Comparison of ENCODE assay signal across 21 mouse cellular contexts in the genomic region with DNA sequence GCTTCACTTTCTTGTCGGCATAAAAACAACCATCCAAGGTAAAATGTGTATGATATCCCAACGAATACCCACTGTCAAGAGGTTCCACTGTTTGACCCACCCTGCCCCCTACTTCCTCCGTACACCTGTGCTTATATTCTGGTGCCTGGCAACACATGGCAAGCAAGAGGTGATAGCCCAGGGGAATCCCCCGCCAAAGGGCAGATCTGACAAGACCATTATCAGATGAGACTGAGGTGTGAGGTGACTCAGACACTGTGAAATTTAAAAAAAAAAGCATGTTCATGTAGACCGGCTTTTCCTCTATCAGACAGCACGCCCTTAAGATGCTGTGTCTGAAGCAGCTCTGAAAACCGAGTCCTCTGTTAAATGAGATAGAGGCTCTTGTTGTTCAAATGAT.
A peak's percentile ranks its signal among the peaks of the same experiment; 100 is the strongest.
DNase-seq lines count a peak whose midpoint lies in the region; ATAC-seq and TF ChIP-seq lines count a peak whose summit lies in the region.
"Had no signal": no experiment of that assay in that cellular context is flagged by ENCODE, and none has a peak within 500 bp of the region (broad histone marks: within the 10 kb centered on the region; RNA-seq: fewer than 3 reads in every experiment).

No protein-coding gene starts in this region.

- H3K27ac ChIP-seq in liver, adult 2 months (replicated peaks; ENCODE audit: insufficient read depth, low read depth, low read length) = no peak overlapping the region
- no peak overlapping the region for H3K27ac ChIP-seq in liver, embryonic 11.5 days (ENCODE audit: low read depth, low read length)
- no peak overlapping the region for H3K27ac ChIP-seq in CH12.LX (ENCODE audit: insufficient read depth, low read depth)
- H3K27ac ChIP-seq in hindbrain, embryonic 16.5 days (ENCODE audit: low read depth, low read length) = no peak overlapping the region
- H3K27ac ChIP-seq: forebrain, embryonic 15.5 days; hindbrain, embryonic 12.5 days had no signal

- peak; percentile 2 for DNase-seq in liver, adult 2 months (ENCODE audit: extremely low read depth, low read depth, low spot score)
- no peak for DNase-seq in liver, embryonic 11.5 days (ENCODE audit: low spot score)
- peak; percentile 52 for DNase-seq in A20 (ENCODE audit: low read depth, low spot score)
- peak; percentile 78 for DNase-seq in CH12.LX (ENCODE audit: extremely low read depth)
- peak; percentile 90 for DNase-seq in naive thymus-derived CD4-positive, alpha-beta T cell, adult 2 months (ENCODE audit: low read depth)
- DNase-seq in right cerebral cortex, postnatal 10 days (ENCODE audit: low spot score in 2 of 2) = no peak
- DNase-seq: adrenal gland, postnatal 36 days; cerebellum, adult 11-12 months; cerebellum, postnatal 25 days; embryo, embryonic 11 days; gastrocnemius, postnatal 36 days; kidney, postnatal 14 days; lung, postnatal 10 days; midbrain, embryonic 14.5 days had no signal

- H3K4me3 ChIP-seq in liver, adult 2 months (ENCODE audit: insufficient read depth, low read depth, low read length) = no peak overlapping the region
- H3K4me3 ChIP-seq in liver, embryonic 11.5 days (ENCODE audit: low read depth, low read length) = no peak overlapping the region
- H3K4me3 ChIP-seq in CH12.LX (replicated peaks in 1 of 3; ENCODE audit: low read depth in 2 of 3, low read length in 2 of 3, poor library complexity in 1 of 3) = no peak overlapping the region
- no peak overlapping the region for H3K4me3 ChIP-seq in hindbrain, embryonic 16.5 days (ENCODE audit: low read length)
- H3K4me3 ChIP-seq: forebrain, embryonic 15.5 days; hindbrain, embryonic 12.5 days; megakaryocyte, embryonic 14.5 days; myocyte had no signal

- TF ChIP-seq RAD21 in CH12.LX (IDR thresholded peaks at IDR 0.05; ENCODE audit: low read depth, low read length) = no peak

- no peak overlapping the region for H3K9ac ChIP-seq in liver, adult 2 months (ENCODE audit: low read depth, low read length)
- no peak overlapping the region for H3K9ac ChIP-seq in liver, embryonic 11.5 days (ENCODE audit: low read depth, low read length)
- H3K9ac ChIP-seq in CH12.LX (ENCODE audit: insufficient read depth, low read depth) = no peak overlapping the region
- no peak overlapping the region for H3K9ac ChIP-seq in hindbrain, embryonic 16.5 days (ENCODE audit: low read depth, low read length)
- H3K9ac ChIP-seq: forebrain, embryonic 15.5 days; hindbrain, embryonic 12.5 days had no signal

- H3K9me3 ChIP-seq in liver, embryonic 11.5 days (ENCODE audit: control insufficient read depth, low read length) = no peaks in the 10 kb centered on the region
- no peaks in the 10 kb centered on the region for H3K9me3 ChIP-seq in CH12.LX (replicated peaks; ENCODE audit: low read length)
- no peaks in the 10 kb centered on the region for H3K9me3 ChIP-seq in hindbrain, embryonic 16.5 days (ENCODE audit: control insufficient read depth, low read length)
- H3K9me3 ChIP-seq: forebrain, embryonic 15.5 days; hindbrain, embryonic 12.5 days had no signal

- in situ Hi-C loops in CH12.LX (cut with MboI; ENCODE audit: low pct_ligation_motif_present, low pct_unique_long_range_greater_than_20kb, low sequenced_read_pairs) = no loop called here

- no peak for TF ChIP-seq POLR2A in liver, adult 2 months (IDR thresholded peaks at IDR 0.05; ENCODE audit: extremely low read depth, insufficient read depth, low read length)
- no peak for TF ChIP-seq POLR2A in CH12.LX (IDR thresholded peaks at IDR 0.05; ENCODE audit: low read depth, low read length)

- H3K27me3 ChIP-seq in liver, adult 2 months (ENCODE audit: control insufficient read depth, insufficient read depth, low read length) = no peaks in the 10 kb centered on the region
- no peaks in the 10 kb centered on the region for H3K27me3 ChIP-seq in liver, embryonic 11.5 days (replicated peaks; ENCODE audit: control insufficient read depth, insufficient read depth, low read length)
- no peaks in the 10 kb centered on the region for H3K27me3 ChIP-seq in CH12.LX (replicated peaks)
- no peaks in the 10 kb centered on the region for H3K27me3 ChIP-seq in hindbrain, embryonic 16.5 days (replicated peaks; ENCODE audit: control insufficient read depth, insufficient read depth, low read length)
- H3K27me3 ChIP-seq: forebrain, embryonic 15.5 days; hindbrain, embryonic 12.5 days; Patski had no signal

- TF ChIP-seq CTCF in liver, adult 2 months (IDR thresholded peaks at IDR 0.05; ENCODE audit: low read depth, low read length) = no peak
- no peak for TF ChIP-seq CTCF in CH12.LX (conservative IDR thresholded peaks at IDR 0.05 in 1 of 2, IDR thresholded peaks at IDR 0.05 in 1 of 2; ENCODE audit: low read depth in 2 of 2, low read length in 2 of 2)

- H3K36me3 ChIP-seq in liver, adult 2 months (ENCODE audit: control insufficient read depth, insufficient read depth, low read length) = no peaks in the 10 kb centered on the region
- H3K36me3 ChIP-seq in liver, embryonic 11.5 days (ENCODE audit: control insufficient read depth, insufficient read depth, low read length) = no peaks in the 10 kb centered on the region
- H3K36me3 ChIP-seq in CH12.LX (replicated peaks in 1 of 2; ENCODE audit: control insufficient read depth in 1 of 2, insufficient read depth in 1 of 2, low read length in 1 of 2) = no peaks in the 10 kb centered on the region
- no peaks in the 10 kb centered on the region for H3K36me3 ChIP-seq in hindbrain, embryonic 16.5 days (ENCODE audit: control insufficient read depth, insufficient read depth, low read length)
- H3K36me3 ChIP-seq: forebrain, embryonic 15.5 days; hindbrain, embryonic 12.5 days had no signal

- no peak for ATAC-seq in liver, embryonic 11.5 days (replicated peaks; ENCODE audit: low FRiP score)
- ATAC-seq in hindbrain, embryonic 16.5 days = no peak
- ATAC-seq: forebrain, embryonic 15.5 days; intestine, postnatal 0 days; Patski had no signal

- H3K79me2 ChIP-seq in liver, adult 2 months (ENCODE audit: control insufficient read depth, insufficient read depth, low read length) = no peaks in the 10 kb centered on the region
- H3K79me2 ChIP-seq in CH12.LX (replicated peaks; ENCODE audit: control insufficient read depth, extremely low read depth, insufficient read depth, poor library complexity, severe bottlenecking) = no peaks in the 10 kb centered on the region

- TF ChIP-seq EP300 in CH12.LX (IDR thresholded peaks at IDR 0.05; ENCODE audit: low read length) = peak; percentile 41; the same call in 1 of the 2 replicates

- WGBS in liver, adult 2 months = 89% methylated on average over 7 of the region's 7 CpGs
- 79% methylated on average over 7 of the region's 7 CpGs for WGBS in liver, embryonic 11.5 days
- 86% methylated on average over 7 of the region's 7 CpGs for WGBS in hindbrain, embryonic 16.5 days

- H3K4me1 ChIP-seq in liver, adult 2 months (ENCODE audit: control insufficient read depth, insufficient read depth, low read length) = no peaks in the 10 kb centered on the region
- no peaks in the 10 kb centered on the region for H3K4me1 ChIP-seq in liver, embryonic 11.5 days (replicated peaks; ENCODE audit: control insufficient read depth, insufficient read depth, low read length)
- peaks cover 3 to 23% of the 10 kb centered on the region in 2 experiments; a peak in 2 of 4 replicates for H3K4me1 ChIP-seq in CH12.LX (ENCODE audit: control insufficient read depth in 1 of 2, insufficient read depth in 2 of 2)
- no peaks in the 10 kb centered on the region for H3K4me1 ChIP-seq in hindbrain, embryonic 16.5 days (ENCODE audit: control insufficient read depth, insufficient read depth, low read depth, low read length)
- H3K4me1 ChIP-seq: forebrain, embryonic 15.5 days; hindbrain, embryonic 12.5 days; megakaryocyte, embryonic 14.5 days had no signal

- no peak overlapping the region for H3K4me2 ChIP-seq in liver, embryonic 11.5 days
- peak overlapping the region; percentile 27; the same call in 1 of the 2 replicates for H3K4me2 ChIP-seq in CH12.LX (ENCODE audit: insufficient read depth, low read depth, poor library complexity, severe bottlenecking)
- H3K4me2 ChIP-seq in hindbrain, embryonic 16.5 days (ENCODE audit: low read length) = no peak overlapping the region
- H3K4me2 ChIP-seq: forebrain, embryonic 15.5 days; hindbrain, embryonic 12.5 days had no signal

- dilution Hi-C loops in CH12.LX (cut with MboI; ENCODE audit: extremely low pct_ligation_motif_present, extremely low pct_unique_long_range_greater_than_20kb, low sequenced_read_pairs) = no loop called here

TF ChIP-seq in CH12.LX, 34 proteins besides CTCF, POLR2A, EP300 and RAD21:
- TF ChIP-seq ZNF384 (IDR thresholded peaks at IDR 0.05; ENCODE audit: low read depth, low read length) = peak; percentile 84
- no peak for TF ChIP-seq ZKSCAN1 (IDR thresholded peaks at IDR 0.05; ENCODE audit: borderline replicate concordance, low read depth, low read length)
- TF ChIP-seq TCF12 (IDR thresholded peaks at IDR 0.05; ENCODE audit: low read depth, low read length) = 0 out of 2 replicates have a peak, but pooled peaks have one; percentile 17
- 0 out of 2 replicates have a peak, but pooled peaks have one; percentile 22 for TF ChIP-seq ETS1 (conservative IDR thresholded peaks at IDR 0.05; ENCODE audit: low read depth, low read length)
- no peak for TF ChIP-seq JUN (IDR thresholded peaks at IDR 0.05; ENCODE audit: insufficient read depth, low read depth, low read length)
- TF ChIP-seq USF1 (IDR thresholded peaks at IDR 0.05; ENCODE audit: low read depth, low read length) = no peak
- no peak for TF ChIP-seq ZMIZ1 (IDR thresholded peaks at IDR 0.05; ENCODE audit: low read depth, low read length)

Comparison
In these comparisons a context has a peak if more than half of its experiments do, and no peak if none do; other contexts are left out.
1. DNase-seq: peak in liver, adult 2 months (single experiment), A20 (single experiment), CH12.LX (single experiment) and naive thymus-derived CD4-positive, alpha-beta T cell, adult 2 months (single experiment); none in liver, embryonic 11.5 days (single experiment) and right cerebral cortex, postnatal 10 days (0 of 2).